Mouse (Mus musculus) hindbrain, embryonic 13.5 days (tissue): ENCODE data around the gene Ms4a5. TPM values are rescaled to one million over a fixed set of nuclear protein-coding genes. Genes with fewer than 3 reads are reported as not detected.
"Not testable (repeated sequence)": the region's sequence is repeated elsewhere in the genome, so short reads cannot be mapped to it uniquely, and the experiment has no call there.

Source experiments
- ATAC-seq: fragments of 200-750 bp; cut with Nextera tagmentation; 2 replicates; pipeline ENCODE4 v1.8.0; 2017; ENCODE audit warnings: moderate TSS enrichment; ENCODE audit not compliant: low FRiP score
- H3K27ac ChIP-seq: fragments of 300-500 bp; sonication (generic); 2 replicates; pipeline ENCODE4 v1.5.1; 2015; ENCODE audit warnings: inconsistent platforms, mild to moderate bottlenecking, moderate library complexity
- H3K27me3 ChIP-seq: fragments of 300-500 bp; sonication (generic); 2 replicates; pipeline ENCODE4 v1.6.1; 2015; ENCODE audit warnings: mild to moderate bottlenecking, inconsistent platforms
- H3K36me3 ChIP-seq: fragments of 300-500 bp; sonication (generic); 2 replicates; pipeline ENCODE4 v1.6.1; 2015; ENCODE audit warnings: mild to moderate bottlenecking, inconsistent platforms
- H3K4me1 ChIP-seq: fragments of 300-500 bp; sonication (generic); replicated peaks from 2 replicates; pipeline ENCODE4 v1.6.1; 2015; ENCODE audit warnings: inconsistent platforms
- H3K4me2 ChIP-seq: fragments of 300-500 bp; sonication (generic); 2 replicates; pipeline ENCODE4 v1.6.1; 2015; ENCODE audit warnings: inconsistent platforms, mild to moderate bottlenecking, moderate library complexity
- H3K4me3 ChIP-seq: fragments of 300-500 bp; sonication (generic); 2 replicates; pipeline ENCODE4 v1.5.1; 2015; ENCODE audit warnings: mild to moderate bottlenecking, inconsistent platforms
- H3K9ac ChIP-seq: fragments of 300-500 bp; sonication (generic); 2 replicates; pipeline ENCODE4 v1.6.1; 2015; ENCODE audit warnings: mild to moderate bottlenecking, inconsistent platforms
- H3K9me3 ChIP-seq: fragments of 300-500 bp; sonication (generic); 2 replicates; pipeline ENCODE4 v1.6.1; 2016; ENCODE audit warnings: inconsistent platforms
- WGBS: fragments of 180-500 bp; shearing (Covaris S2); methylation state at CpG from one replicate; pipeline ENCODE4 v1.1.7; 2015; 5-methylcytosine and 5-hydroxymethylcytosine counted together
- polyA plus RNA-seq: library from polyadenylated mRNA; unstranded; fragments of >200 nt; fragmentation: Nextera tagmentation; extraction: Ambion mirVana; gene quantifications from 2 replicates; pipeline ENCODE4 v1.2.1, GENCODE M21; 2015

The Ms4a5 gene
- polyA plus RNA-seq, result not detected in 2 replicates

- Histone ChIP-seq H3K27me3 (no peaks in the 10 kb centered on the region), H3K4me3 (no peak within 1 kb of the TSS), H3K4me1 (no peaks in the 10 kb centered on the region), H3K27ac (no peak within 1 kb of the TSS), H3K9ac (no peak within 1 kb of the TSS), H3K36me3 (no peaks in the 10 kb centered on the region), H3K4me2 (no peak within 1 kb of the TSS), H3K9me3 (no peaks in the 10 kb centered on the region)
- WGBS, result 93% methylated on average over 2 of the region's 2 CpGs
- no peak for ATAC-seq
These were observed at the start of gene Ms4a5 for GRCm38 (mm10) chr19:11283773-11284172. TSS of gene Ms4a5 (minus strand) at chr19:11283873.

GRCm38 (mm10) chr19:11321123-11321522 is 37.5 kb upstream of the Ms4a5 start:
- Histone ChIP-seq H3K9me3 (no peaks in the 10 kb centered on the region), H3K27ac (no peak overlapping the region), H3K4me2 (no peak overlapping the region), H3K36me3 (no peaks in the 10 kb centered on the region), H3K4me3 (no peak overlapping the region), H3K27me3 (no peaks in the 10 kb centered on the region), H3K4me1 (no peaks in the 10 kb centered on the region), H3K9ac (no peak overlapping the region)
- no peak for ATAC-seq
- WGBS, result 76% methylated on average over 1 of the region's 1 CpGs

GRCm38 (mm10) chr19:11316786-11317185 is 33.1 kb upstream of the Ms4a5 start:
- Histone ChIP-seq H3K4me3 (no peak overlapping the region), H3K9me3 (no peaks in the 10 kb centered on the region), H3K27ac (no peak overlapping the region), H3K36me3 (no peaks in the 10 kb centered on the region), H3K4me1 (no peaks in the 10 kb centered on the region), H3K4me2 (no peak overlapping the region), H3K9ac (no peak overlapping the region), H3K27me3 (no peaks in the 10 kb centered on the region)
- WGBS, result 89% methylated on average over 4 of the region's 4 CpGs
- ATAC-seq, result no peak

- ATAC-seq, result no peak
- Histone ChIP-seq H3K36me3 (no peaks in the 10 kb centered on the region), H3K9me3 (no peaks in the 10 kb centered on the region), H3K27me3 (no peaks in the 10 kb centered on the region), H3K27ac (no peak within 1 kb of the TSS), H3K9ac (no peak within 1 kb of the TSS), H3K4me3 (no peak within 1 kb of the TSS), H3K4me2 (no peak within 1 kb of the TSS), H3K4me1 (no peaks in the 10 kb centered on the region)
- 66% methylated on average over 1 of the region's 1 CpGs for WGBS
These were observed 30.7 kb upstream of the Ms4a5 start, which contains the start of gene Ms4a14 for GRCm38 (mm10) chr19:11314354-11314753. TSS of gene Ms4a14 (minus strand) at chr19:11314454.

GRCm38 (mm10) chr19:11308888-11309287 is 25.2 kb upstream of the Ms4a5 start:
- no peaks in the 10 kb centered on the region for H3K36me3 ChIP-seq
- no peaks in the 10 kb centered on the region for H3K4me1 ChIP-seq
- ATAC-seq, result no peak
- H3K9me3 ChIP-seq, result no peaks in the 10 kb centered on the region
- no peak overlapping the region for H3K4me2 ChIP-seq
- no peak overlapping the region for H3K27ac ChIP-seq
- no peak overlapping the region for H3K4me3 ChIP-seq
- no peak overlapping the region for H3K9ac ChIP-seq
- no peaks in the 10 kb centered on the region for H3K27me3 ChIP-seq

- H3K9ac ChIP-seq, H3K27me3 ChIP-seq, H3K27ac ChIP-seq, H3K4me3 ChIP-seq, H3K4me1 ChIP-seq, H3K9me3 ChIP-seq, H3K4me2 ChIP-seq, ATAC-seq, H3K36me3 ChIP-seq: not testable (repeated sequence)
- WGBS, result 49% methylated on average over 4 of the region's 4 CpGs
These were observed 15.9 kb upstream of the Ms4a5 start for GRCm38 (mm10) chr19:11299529-11299928.

GRCm38 (mm10) chr19:11298939-11299338 is 15.3 kb upstream of the Ms4a5 start:
- Histone ChIP-seq H3K27ac (no peak overlapping the region), H3K27me3 (no peaks in the 10 kb centered on the region), H3K4me1 (no peaks in the 10 kb centered on the region), H3K9me3 (0 out of 2 replicates have a peak, but pooled peaks cover 9% of the 10 kb centered on the region), H3K9ac (no peak overlapping the region), H3K4me2 (no peak overlapping the region), H3K4me3 (no peak overlapping the region), H3K36me3 (no peaks in the 10 kb centered on the region)
- WGBS, result 55% methylated on average over 2 of the region's 2 CpGs
- ATAC-seq, result no peak

- H3K36me3 ChIP-seq, H3K4me3 ChIP-seq, H3K4me1 ChIP-seq, ATAC-seq, H3K27me3 ChIP-seq, H3K9ac ChIP-seq, H3K27ac ChIP-seq, H3K9me3 ChIP-seq: not testable (repeated sequence)
- WGBS, result 14% methylated on average over 3 of the region's 3 CpGs
- peak overlapping the region; percentile 55 for H3K4me2 ChIP-seq
These were observed 9.9 kb upstream of the Ms4a5 start for GRCm38 (mm10) chr19:11293616-11294015.

- peak overlapping the region; percentile 55 for H3K4me2 ChIP-seq
- H3K9ac ChIP-seq, result peak overlapping the region; percentile 55; the same call in 1 of the 2 replicates
- H3K36me3 ChIP-seq, result no peaks in the 10 kb centered on the region
- H3K4me1 ChIP-seq, result no peaks in the 10 kb centered on the region
- H3K27me3 ChIP-seq, result no peaks in the 10 kb centered on the region
- no peak for ATAC-seq
- no peak overlapping the region for H3K27ac ChIP-seq
- peak overlapping the region; percentile 38 for H3K4me3 ChIP-seq
- no peaks in the 10 kb centered on the region for H3K9me3 ChIP-seq
- WGBS, result 12% methylated on average over 12 of the region's 12 CpGs
These were observed 9.3 kb upstream of the Ms4a5 start for GRCm38 (mm10) chr19:11292990-11293389.

GRCm38 (mm10) chr19:11280223-11280622 is 3.5 kb downstream of the Ms4a5 start:
- Histone ChIP-seq H3K27me3 (no peaks in the 10 kb centered on the region), H3K4me2 (no peak overlapping the region)
- no peak for ATAC-seq

GRCm38 (mm10) chr19:11276431-11276830 is 7.2 kb downstream of the Ms4a5 start:
- WGBS, result 60% methylated on average over 5 of the region's 5 CpGs
- Histone ChIP-seq H3K4me1 (no peaks in the 10 kb centered on the region), H3K9me3 (no peaks in the 10 kb centered on the region), H3K4me3 (no peak overlapping the region), H3K27ac (no peak overlapping the region), H3K4me2 (no peak overlapping the region), H3K27me3 (no peaks in the 10 kb centered on the region), H3K9ac (no peak overlapping the region), H3K36me3 (no peaks in the 10 kb centered on the region)
- ATAC-seq, result no peak

More at GRCm38 (mm10) chr19:11280223-11280622, 3.5 kb downstream of the Ms4a5 start:
- no peaks in the 10 kb centered on the region for H3K9me3 ChIP-seq
- no peaks in the 10 kb centered on the region for H3K36me3 ChIP-seq
- H3K4me1 ChIP-seq, result no peaks in the 10 kb centered on the region
- no peak overlapping the region for H3K4me3 ChIP-seq
- 90% methylated on average over 3 of the region's 3 CpGs for WGBS
- no peak overlapping the region for H3K9ac ChIP-seq
- H3K27ac ChIP-seq, result no peak overlapping the region

GRCm38 (mm10) chr19:11266956-11267355 is 16.7 kb downstream of the Ms4a5 start:
- 75% methylated on average over 4 of the region's 4 CpGs for WGBS
- no peak overlapping the region for H3K9ac ChIP-seq
- no peak overlapping the region for H3K4me3 ChIP-seq
- H3K27me3 ChIP-seq, result no peaks in the 10 kb centered on the region
- H3K36me3 ChIP-seq, result no peaks in the 10 kb centered on the region
- no peaks in the 10 kb centered on the region for H3K4me1 ChIP-seq
- H3K27ac ChIP-seq, result no peak overlapping the region
- no peak for ATAC-seq
- no peaks in the 10 kb centered on the region for H3K9me3 ChIP-seq
- no peak overlapping the region for H3K4me2 ChIP-seq

- Histone ChIP-seq H3K4me2 (no peak within 1 kb of the TSS), H3K27ac (no peak within 1 kb of the TSS), H3K9ac (no peak within 1 kb of the TSS), H3K27me3 (no peaks in the 10 kb centered on the region), H3K4me1 (no peaks in the 10 kb centered on the region), H3K9me3 (no peaks in the 10 kb centered on the region), H3K4me3 (no peak within 1 kb of the TSS), H3K36me3 (no peaks in the 10 kb centered on the region)
- 90% methylated on average over 8 of the region's 8 CpGs for WGBS
- no peak for ATAC-seq
These were observed 17.4 kb downstream of the Ms4a5 start, which contains the start of gene Ms4a1 for GRCm38 (mm10) chr19:11266052-11266845. TSS of gene Ms4a1 (minus strand) at chr19:11266241.
